Mouse (Mus musculus): ENCODE measurements around the gene Sbf2. TPM values are rescaled to one million over a fixed set of nuclear protein-coding genes. Genes with fewer than 3 reads are reported as not detected.

Gene Sbf2
- polyA plus RNA-seq, 1 experiment from 2014 or later = 19.3 TPM

- no peak overlapping the region for H3K9ac ChIP-seq (ENCODE audit: low read depth, low read length)
- peak; percentile 6 for ATAC-seq
- H3K9me3 ChIP-seq (ENCODE audit: control insufficient read depth) = no peaks in the 10 kb centered on the region
- no peaks in the 10 kb centered on the region for H3K27me3 ChIP-seq (replicated peaks; ENCODE audit: control insufficient read depth, insufficient read depth, low read length)
- peak; percentile 57 for TF ChIP-seq CTCF (IDR thresholded peaks at IDR 0.05; ENCODE audit: low read depth)
- no peaks in the 10 kb centered on the region for H3K36me3 ChIP-seq (ENCODE audit: control insufficient read depth, insufficient read depth)
- H3K4me3 ChIP-seq (ENCODE audit: low read depth, low read length) = no peak overlapping the region
- H3K27ac ChIP-seq (ENCODE audit: low read depth, low read length) = peak overlapping the region; percentile 98
- 58% methylated on average over 6 of the region's 6 CpGs for WGBS
- no peak overlapping the region for H3K4me2 ChIP-seq (replicated peaks; ENCODE audit: low read depth)
- H3K4me1 ChIP-seq (replicated peaks; ENCODE audit: control insufficient read depth, insufficient read depth, low read length) = no peaks in the 10 kb centered on the region; the same call in 1 of the 2 replicates
Measured at GRCm38 (mm10) chr7:110649133-110649987, 34.6 kb upstream of the Sbf2 start.

GRCm38 (mm10) chr7:110648455-110649085 lies 33.8 kb upstream of the Sbf2 start:
- ATAC-seq = peak; percentile 87
- H3K4me3 ChIP-seq (ENCODE audit: low read depth, low read length) = peak overlapping the region; percentile 32

GRCm38 (mm10) chr7:110647559-110648454 lies 33.1 kb upstream of the Sbf2 start:
- no peak for TF ChIP-seq CTCF (IDR thresholded peaks at IDR 0.05; ENCODE audit: low read depth)
- Histone ChIP-seq H3K4me3 (ENCODE audit: low read depth, low read length) (peak overlapping the region; percentile 32), H3K4me2 (replicated peaks; ENCODE audit: low read depth) (peak overlapping the region; percentile 63), H3K27ac (ENCODE audit: low read depth, low read length) (peak overlapping the region; percentile 98), H3K27me3 (replicated peaks; ENCODE audit: control insufficient read depth, insufficient read depth, low read length) (no peaks in the 10 kb centered on the region), H3K9me3 (ENCODE audit: control insufficient read depth) (no peaks in the 10 kb centered on the region), H3K36me3 (ENCODE audit: control insufficient read depth, insufficient read depth) (0 out of 2 replicates have a peak, but pooled peaks cover 1% of the 10 kb centered on the region), H3K9ac (ENCODE audit: low read depth, low read length) (peak overlapping the region; percentile 45; the same call in 1 of the 2 replicates), H3K4me1 (replicated peaks; ENCODE audit: control insufficient read depth, insufficient read depth, low read length) (no peaks in the 10 kb centered on the region; the same call in 1 of the 2 replicates)
- peak; percentile 66 for ATAC-seq
- 42% methylated on average over 15 of the region's 15 CpGs for WGBS

More at GRCm38 (mm10) chr7:110648455-110649085, 33.8 kb upstream of the Sbf2 start:
- 20% methylated on average over 13 of the region's 13 CpGs for WGBS
- H3K4me1 ChIP-seq (replicated peaks; ENCODE audit: control insufficient read depth, insufficient read depth, low read length) = no peaks in the 10 kb centered on the region; the same call in 1 of the 2 replicates
- H3K27me3 ChIP-seq (replicated peaks; ENCODE audit: control insufficient read depth, insufficient read depth, low read length) = no peaks in the 10 kb centered on the region
- H3K36me3 ChIP-seq (ENCODE audit: control insufficient read depth, insufficient read depth) = no peaks in the 10 kb centered on the region
- no peak for TF ChIP-seq CTCF (IDR thresholded peaks at IDR 0.05; ENCODE audit: low read depth)
- no peaks in the 10 kb centered on the region for H3K9me3 ChIP-seq (ENCODE audit: control insufficient read depth)
- H3K9ac ChIP-seq (ENCODE audit: low read depth, low read length) = peak overlapping the region; percentile 45; the same call in 1 of the 2 replicates
- H3K27ac ChIP-seq (ENCODE audit: low read depth, low read length) = peak overlapping the region; percentile 98
- peak overlapping the region; percentile 63 for H3K4me2 ChIP-seq (replicated peaks; ENCODE audit: low read depth)

GRCm38 (mm10) chr7:110646611-110647407 lies 32.1 kb upstream of the Sbf2 start:
- TF ChIP-seq CTCF (IDR thresholded peaks at IDR 0.05; ENCODE audit: low read depth) = no peak
- 49% methylated on average over 8 of the region's 8 CpGs for whole genome bisulfite sequencing
- Histone ChIP-seq H3K9ac (ENCODE audit: low read depth, low read length) (peak overlapping the region; percentile 17; the same call in 1 of the 2 replicates), H3K4me2 (replicated peaks; ENCODE audit: low read depth) (peak overlapping the region; percentile 63), H3K36me3 (ENCODE audit: control insufficient read depth, insufficient read depth) (peaks cover 5% of the 10 kb centered on the region; the same call in 1 of the 2 replicates), H3K4me3 (ENCODE audit: low read depth, low read length) (peak overlapping the region; percentile 32; the same call in 1 of the 2 replicates), H3K9me3 (ENCODE audit: control insufficient read depth) (no peaks in the 10 kb centered on the region), H3K27ac (ENCODE audit: low read depth, low read length) (peak overlapping the region; percentile 98), H3K27me3 (replicated peaks; ENCODE audit: control insufficient read depth, insufficient read depth, low read length) (no peaks in the 10 kb centered on the region), H3K4me1 (replicated peaks; ENCODE audit: control insufficient read depth, insufficient read depth, low read length) (no peaks in the 10 kb centered on the region; the same call in 1 of the 2 replicates)
- ATAC-seq = peak; percentile 40

- Histone ChIP-seq H3K4me3 (ENCODE audit: low read depth, low read length) (no peak overlapping the region), H3K4me1 (replicated peaks; ENCODE audit: control insufficient read depth, insufficient read depth, low read length) (no peaks in the 10 kb centered on the region; the same call in 1 of the 2 replicates), H3K9ac (ENCODE audit: low read depth, low read length) (no peak overlapping the region), H3K4me2 (replicated peaks; ENCODE audit: low read depth) (no peak overlapping the region), H3K27ac (ENCODE audit: low read depth, low read length) (no peak overlapping the region), H3K36me3 (ENCODE audit: control insufficient read depth, insufficient read depth) (peaks cover 5% of the 10 kb centered on the region; the same call in 1 of the 2 replicates), H3K27me3 (replicated peaks; ENCODE audit: control insufficient read depth, insufficient read depth, low read length) (no peaks in the 10 kb centered on the region), H3K9me3 (ENCODE audit: control insufficient read depth) (no peaks in the 10 kb centered on the region)
- TF ChIP-seq CTCF (IDR thresholded peaks at IDR 0.05; ENCODE audit: low read depth) = no peak
- 70% methylated on average over 6 of the region's 6 CpGs for WGBS
- ATAC-seq = no peak
Measured at GRCm38 (mm10) chr7:110645859-110646258, 31.1 kb upstream of the Sbf2 start.
